Comparison of ENCODE assay signal across 1 mouse cellular context in the genomic region with DNA sequence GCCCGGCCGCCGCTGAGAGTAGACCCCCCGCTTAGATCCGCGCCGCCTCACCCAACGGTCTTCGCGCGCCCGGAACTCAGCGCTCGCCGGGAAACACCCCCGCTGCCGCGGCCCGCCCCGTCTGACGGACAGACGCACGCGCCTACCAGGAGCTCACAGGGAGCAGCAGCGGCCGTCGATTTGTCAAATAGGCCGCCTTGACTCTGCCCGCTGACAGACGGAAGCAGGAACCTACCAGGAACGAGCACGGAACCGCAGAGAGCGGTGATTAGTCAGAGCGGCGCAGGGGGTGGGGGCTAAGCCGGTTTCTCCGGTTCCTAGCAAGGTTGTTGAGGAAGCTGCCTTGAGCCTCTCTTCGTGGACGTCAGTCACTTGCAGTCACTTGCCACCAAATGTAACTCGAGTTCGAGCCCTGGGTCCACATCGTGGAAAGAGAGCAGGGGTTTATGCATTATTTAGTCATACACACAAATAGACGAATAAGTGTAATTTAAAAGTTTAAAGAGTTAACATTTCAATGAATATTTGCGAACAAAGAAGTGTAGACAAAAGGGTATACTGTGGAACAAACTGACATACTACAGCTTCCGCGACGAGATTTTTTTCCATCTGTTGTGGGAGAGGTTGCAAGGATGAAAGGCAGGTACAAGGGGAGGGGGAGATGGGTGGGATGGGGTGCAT.
TF ChIP-seq lines count a peak whose summit lies in the region.

A gene (minus strand): TSS at position 130 of the 681 bp plus-strand sequence.

TF ChIP-seq in CH12.LX, 34 proteins besides CTCF, POLR2A, EP300 and RAD21 (continued from another document):
- TF ChIP-seq ZMIZ1 (IDR thresholded peaks at IDR 0.05; ENCODE audit: low read depth, low read length) = peak; percentile 87
- no peak for TF ChIP-seq MAZ (IDR thresholded peaks at IDR 0.05; ENCODE audit: low read depth, low read length)
- TF ChIP-seq MAX (IDR thresholded peaks at IDR 0.05; ENCODE audit: low read length) = no peak; the same call in 1 of the 2 replicates
- TF ChIP-seq POLR2AphosphoS2 (IDR thresholded peaks at IDR 0.05; ENCODE audit: low read depth, low read length) = no peak
- TF ChIP-seq KAT2A (IDR thresholded peaks at IDR 0.05; ENCODE audit: insufficient replicate concordance, low read length) = 0 out of 2 replicates have a peak, but pooled peaks have one; percentile 54
- no peak for TF ChIP-seq USF2 (conservative IDR thresholded peaks at IDR 0.05; ENCODE audit: low read depth, low read length)
- TF ChIP-seq ETS1 (conservative IDR thresholded peaks at IDR 0.05; ENCODE audit: low read depth, low read length) = no peak
- TF ChIP-seq ZKSCAN1 (IDR thresholded peaks at IDR 0.05; ENCODE audit: borderline replicate concordance, low read depth, low read length) = no peak
- TF ChIP-seq ELF1 (IDR thresholded peaks at IDR 0.05; ENCODE audit: low read depth, low read length) = peak; percentile 83
- TF ChIP-seq GABPA (IDR thresholded peaks at IDR 0.05; ENCODE audit: insufficient replicate concordance, low read depth, low read length) = no peak
- 0 out of 2 replicates have a peak, but pooled peaks have one; percentile 57 for TF ChIP-seq MXI1 (IDR thresholded peaks at IDR 0.05; ENCODE audit: low read depth, low read length)
- TF ChIP-seq BHLHE40 (IDR thresholded peaks at IDR 0.05; ENCODE audit: low read depth, low read length) = no peak
- TF ChIP-seq MAFK (IDR thresholded peaks at IDR 0.05; ENCODE audit: insufficient replicate concordance, low read length) = no peak
- no peak for TF ChIP-seq USF1 (IDR thresholded peaks at IDR 0.05; ENCODE audit: low read depth, low read length)
- TF ChIP-seq NELFE (IDR thresholded peaks at IDR 0.05; ENCODE audit: low read depth, low read length) = peak; percentile 75; the same call in 1 of the 2 replicates
- TF ChIP-seq PAX5 (IDR thresholded peaks at IDR 0.05; ENCODE audit: low read length) = no peak
- TF ChIP-seq MEF2A (IDR thresholded peaks at IDR 0.05; ENCODE audit: borderline replicate concordance, low read depth, low read length) = no peak; the same call in 1 of the 2 replicates
- 0 out of 2 replicates have a peak, but pooled peaks have one; percentile 7 for TF ChIP-seq UBTF (IDR thresholded peaks at IDR 0.05; ENCODE audit: low read depth, low read length)
